Mouse (Mus musculus): ENCODE measurements at regions not wholly inside any gene's neighbourhood (a gene's known extent, or its start where the extent isn't known, plus 50 kb on each side); places are given as distances from the start of the nearest gene placed in this dataset.

GRCm38 (mm10) chr11:19120871-19121270 lies 102.1 kb upstream of the Meis1 start:
- no peak for TF ChIP-seq CTCF (IDR thresholded peaks at IDR 0.05; ENCODE audit: borderline replicate concordance, insufficient read depth, low read length)
- no peak for TF ChIP-seq POLR2A (IDR thresholded peaks at IDR 0.05; ENCODE audit: low read depth, low read length)

All from embryonic fibroblast, embryonic 13.5 days (primary cell).